Mouse (Mus musculus) stomach, postnatal 0 days (tissue): ENCODE data around the gene Mfn2. TPM values are rescaled to one million over a fixed set of nuclear protein-coding genes. Genes with fewer than 3 reads are reported as not detected.

ENCODE experiments used
- ATAC-seq: fragments of 200-750 bp; cut with Nextera tagmentation; 2 replicates; pipeline ENCODE4 v1.8.0; 2017; ENCODE audit not compliant: low FRiP score, low TSS enrichment
- DNase-seq: peaks from one replicate; pipeline ENCODE4 v3.0.0-alpha.2; 2016; ENCODE audit warnings: low spot score
- H3K27ac ChIP-seq: fragments of 300-500 bp; sonication (generic); replicated peaks from 2 replicates; pipeline ENCODE4 v1.5.1; 2014; ENCODE audit warnings: mild to moderate bottlenecking, control low read depth
- H3K27me3 ChIP-seq: fragments of 300-500 bp; sonication (generic); 2 replicates; pipeline ENCODE4 v1.6.1; 2014; ENCODE audit warnings: low read length; ENCODE audit not compliant: control insufficient read depth, insufficient read depth
- H3K36me3 ChIP-seq: fragments of 300-500 bp; sonication (generic); 2 replicates; pipeline ENCODE4 v1.6.1; 2014; ENCODE audit warnings: low read length, mixed read lengths; ENCODE audit not compliant: control insufficient read depth, insufficient read depth
- H3K4me1 ChIP-seq: fragments of 300-500 bp; sonication (generic); replicated peaks from 2 replicates; pipeline ENCODE4 v1.6.1; 2014; ENCODE audit warnings: antibody characterized with exemption; ENCODE audit not compliant: control insufficient read depth, insufficient read depth
- H3K4me2 ChIP-seq: fragments of 300-500 bp; sonication (generic); replicated peaks from 2 replicates; pipeline ENCODE4 v1.6.1; 2014; ENCODE audit warnings: low read depth, mild to moderate bottlenecking, control low read depth, moderate library complexity
- H3K4me3 ChIP-seq: fragments of 300-500 bp; sonication (generic); 2 replicates; pipeline ENCODE4 v1.5.1; 2014; ENCODE audit warnings: low read depth, low read length, control low read depth
- H3K9ac ChIP-seq: fragments of 300-500 bp; sonication (generic); 2 replicates; pipeline ENCODE4 v1.6.1; 2014; ENCODE audit warnings: mild to moderate bottlenecking, low read length, control low read depth, mixed read lengths
- H3K9me3 ChIP-seq: fragments of 300-500 bp; sonication (generic); 2 replicates; pipeline ENCODE4 v1.6.1; 2016; ENCODE audit warnings: low read length; ENCODE audit not compliant: control insufficient read depth
- CTCF ChIP-seq: IDR thresholded peaks from 2 replicates; pipeline ENCODE4 v1.5.1; 2016; ENCODE audit warnings: antibody characterized with exemption, low read depth, mild to moderate bottlenecking, moderate library complexity
- EP300 ChIP-seq: optimal IDR thresholded peaks from 2 replicates; pipeline ENCODE3; 2016; ENCODE audit warnings: antibody characterized with exemption
- WGBS: fragments of 180-500 bp; shearing (Covaris S2); extraction: QIAGEN DNeasy Blood & Tissue Kit; methylation state at CpG from one replicate; pipeline ENCODE4 v1.1.7; 2014; 5-methylcytosine and 5-hydroxymethylcytosine counted together
- polyA plus RNA-seq: library from polyadenylated mRNA; unstranded; fragments of >200 nt; fragmentation: Nextera tagmentation; extraction: Ambion mirVana; gene quantifications from 2 replicates; pipeline ENCODE4 v1.2.1, GENCODE M21; 2015

The Mfn2 gene
- polyA plus RNA-seq, 1 experiment from 2014 or later, result 26.7 TPM

- TF ChIP-seq CTCF (peak; percentile 24; the same call in 1 of the 2 replicates), EP300 (no peak)
- H3K4me3 ChIP-seq, result peak within 1 kb of the TSS; percentile 92
- H3K9me3 ChIP-seq, result no peaks in the 10 kb centered on the region
- H3K36me3 ChIP-seq, result peaks cover 10% of the 10 kb centered on the region; the same call in 1 of the 2 replicates
- DNase-seq, result peak; percentile 93
- H3K9ac ChIP-seq, result peak within 1 kb of the TSS; percentile 90
- H3K27me3 ChIP-seq, result no peaks in the 10 kb centered on the region
- H3K4me2 ChIP-seq, result peak within 1 kb of the TSS; percentile 99
- peaks cover 14% of the 10 kb centered on the region; the same call in 1 of the 2 replicates for H3K4me1 ChIP-seq
- H3K27ac ChIP-seq, result peak within 1 kb of the TSS; percentile 91
- peak; percentile 75 for ATAC-seq
- under 1% methylated on average over 35 of the region's 35 CpGs for WGBS
Measured at GRCm38 (mm10) chr4:147940576-147941044, 36.1 kb upstream of the Mfn2 start, which contains the start of gene 2510039O18Rik. Gene 2510039O18Rik, plus strand, starts transcription at chr4:147940895.

DNA sequence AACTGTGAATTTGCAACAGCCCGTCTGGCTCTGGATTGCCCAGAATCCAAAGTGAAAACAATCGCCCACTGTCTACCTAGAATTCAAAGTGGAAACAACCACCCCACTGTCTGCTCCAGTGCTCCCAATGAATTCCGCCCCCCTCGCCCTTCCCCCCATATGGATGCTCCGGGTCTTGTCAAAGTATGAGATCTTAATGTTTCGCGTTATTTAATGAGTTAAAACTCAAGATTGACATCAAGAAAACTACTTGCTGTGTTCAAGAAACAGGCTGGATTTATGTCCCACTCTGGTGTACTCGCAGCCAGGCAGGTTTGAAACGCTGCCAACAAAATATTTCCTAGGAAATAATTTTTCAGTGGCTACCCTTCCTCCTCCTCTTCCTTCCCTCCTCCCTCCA lies 35.6 kb upstream of the Mfn2 start:
- no peak for TF ChIP-seq CTCF
- TF ChIP-seq EP300, result no peak
- no peak overlapping the region; the same call in 1 of the 2 replicates for H3K4me2 ChIP-seq
- H3K36me3 ChIP-seq, result peaks cover 6% of the 10 kb centered on the region; the same call in 1 of the 2 replicates
- DNase-seq (no peak), ATAC-seq (no peak)
- peak overlapping the region; percentile 46 for H3K27ac ChIP-seq
- peaks cover 14% of the 10 kb centered on the region; the same call in 1 of the 2 replicates for H3K4me1 ChIP-seq
- 0 out of 2 replicates have a peak overlapping the region, but pooled peaks have one; percentile 2 for H3K4me3 ChIP-seq
- no peak overlapping the region for H3K9ac ChIP-seq
- H3K9me3 ChIP-seq, result no peaks in the 10 kb centered on the region
- WGBS, result 34% methylated on average over 9 of the region's 9 CpGs
- no peaks in the 10 kb centered on the region for H3K27me3 ChIP-seq

GRCm38 (mm10) chr4:147938148-147939096 lies 33.9 kb upstream of the Mfn2 start:
- no peaks in the 10 kb centered on the region for H3K27me3 ChIP-seq
- DNase-seq (no peak), ATAC-seq (no peak; the same call in 1 of the 2 replicates)
- H3K27ac ChIP-seq, result peak overlapping the region; percentile 81
- TF ChIP-seq EP300 (no peak), CTCF (no peak)
- H3K4me2 ChIP-seq, result peak overlapping the region; percentile 2; the same call in 1 of the 2 replicates
- no peaks in the 10 kb centered on the region for H3K36me3 ChIP-seq
- no peak overlapping the region for H3K4me3 ChIP-seq
- no peak overlapping the region for H3K9ac ChIP-seq
- peaks cover 14% of the 10 kb centered on the region; the same call in 1 of the 2 replicates for H3K4me1 ChIP-seq
- WGBS, result 37% methylated on average over 14 of the region's 14 CpGs
- no peaks in the 10 kb centered on the region for H3K9me3 ChIP-seq

DNA sequence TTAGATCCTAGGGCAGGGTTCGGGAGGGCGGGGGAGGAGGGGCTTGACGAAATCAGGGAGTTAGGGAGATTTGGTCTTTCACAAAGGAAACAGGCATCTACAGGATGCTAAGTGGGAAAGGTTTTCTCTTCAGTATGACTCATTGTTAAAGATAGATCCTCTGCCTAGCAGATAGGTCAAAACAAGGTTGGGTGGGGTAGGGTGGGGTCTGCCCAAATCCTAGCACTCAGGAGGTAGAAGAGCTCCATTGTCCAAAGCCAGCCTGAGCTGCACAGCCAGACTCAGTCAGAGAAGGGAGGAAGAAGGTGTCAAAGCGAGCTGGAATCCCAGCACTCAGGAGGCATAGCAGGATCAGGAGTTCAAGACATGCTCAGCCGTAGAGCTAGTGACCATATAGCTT lies 33.0 kb upstream of the Mfn2 start:
- DNase-seq, result no peak

DNA sequence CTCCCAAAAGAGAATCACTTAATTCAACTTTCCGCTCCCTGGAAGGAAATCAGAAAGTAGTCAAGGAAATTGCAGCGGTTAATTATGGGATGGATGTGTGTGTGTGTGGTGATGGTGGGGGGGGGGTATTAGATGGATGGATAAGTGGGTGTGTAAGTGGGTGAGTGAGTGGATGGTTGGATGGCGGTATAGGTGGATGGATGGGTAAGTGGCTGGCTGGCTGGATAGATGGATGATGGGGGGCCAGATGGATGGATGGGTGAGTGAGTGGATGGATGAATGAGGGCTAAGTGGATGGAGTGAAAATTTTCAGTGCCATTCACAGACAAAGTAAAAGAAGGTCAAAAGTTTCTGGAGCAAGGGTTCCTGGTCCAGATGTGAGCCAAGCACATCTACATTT lies 32.5 kb upstream of the Mfn2 start:
- no peak for DNase-seq
- WGBS, result 42% methylated on average over 3 of the region's 3 CpGs
- no peaks in the 10 kb centered on the region for H3K36me3 ChIP-seq
- H3K4me3 ChIP-seq, result peak overlapping the region; percentile 72
- peaks cover 13% of the 10 kb centered on the region; the same call in 1 of the 2 replicates for H3K4me1 ChIP-seq
- H3K27me3 ChIP-seq, result no peaks in the 10 kb centered on the region
- no peaks in the 10 kb centered on the region for H3K9me3 ChIP-seq
- peak overlapping the region; percentile 86 for H3K4me2 ChIP-seq
- peak overlapping the region; percentile 76 for H3K27ac ChIP-seq
- H3K9ac ChIP-seq, result peak overlapping the region; percentile 75; the same call in 1 of the 2 replicates
- no peak for ATAC-seq
- TF ChIP-seq EP300 (no peak), CTCF (no peak)

More for the DNA sequence above, 33.0 kb upstream of the Mfn2 start:
- H3K4me1 ChIP-seq, result peaks cover 14% of the 10 kb centered on the region; the same call in 1 of the 2 replicates
- H3K4me3 ChIP-seq, result no peak overlapping the region
- no peak overlapping the region for H3K9ac ChIP-seq
- H3K36me3 ChIP-seq, result no peaks in the 10 kb centered on the region
- no peak overlapping the region for H3K4me2 ChIP-seq
- WGBS, result 67% methylated on average over 5 of the region's 5 CpGs
- H3K27ac ChIP-seq, result peak overlapping the region; percentile 73
- no peaks in the 10 kb centered on the region for H3K27me3 ChIP-seq
- H3K9me3 ChIP-seq, result no peaks in the 10 kb centered on the region
- TF ChIP-seq EP300, result no peak
- no peak for TF ChIP-seq CTCF
- no peak for ATAC-seq
